Mouse (Mus musculus) midbrain, embryonic 13.5 days (tissue): ENCODE measurements around the gene 4930579F01Rik. TPM values are rescaled to one million over a fixed set of nuclear protein-coding genes. Genes with fewer than 3 reads are reported as not detected.
A peak's percentile ranks its signal among the peaks of the same experiment; 100 is the strongest.

Source experiments
- ATAC-seq: fragments of 200-750 bp; cut with Nextera tagmentation; 2 replicates; pipeline ENCODE4 v1.8.0; 2017; ENCODE audit warnings: mild to moderate bottlenecking, moderate TSS enrichment, moderate library complexity
- H3K27ac ChIP-seq: fragments of 300-500 bp; sonication (generic); 2 replicates; pipeline ENCODE4 v1.5.1; 2015; ENCODE audit warnings: inconsistent platforms, mild to moderate bottlenecking, moderate library complexity
- H3K27me3 ChIP-seq: fragments of 300-500 bp; sonication (generic); 2 replicates; pipeline ENCODE4 v1.6.1; 2015; ENCODE audit warnings: mild to moderate bottlenecking, inconsistent platforms
- H3K36me3 ChIP-seq: fragments of 300-500 bp; sonication (generic); 2 replicates; pipeline ENCODE4 v1.6.1; 2015; ENCODE audit warnings: mild to moderate bottlenecking, inconsistent platforms
- H3K4me1 ChIP-seq: fragments of 300-500 bp; sonication (generic); replicated peaks from 2 replicates; pipeline ENCODE4 v1.6.1; 2015; ENCODE audit warnings: inconsistent platforms
- H3K4me2 ChIP-seq: fragments of 300-500 bp; sonication (generic); replicated peaks from 2 replicates; pipeline ENCODE4 v1.6.1; 2015; ENCODE audit warnings: moderate library complexity, mild to moderate bottlenecking, inconsistent platforms
- H3K4me3 ChIP-seq: fragments of 300-500 bp; sonication (generic); replicated peaks from 2 replicates; pipeline ENCODE4 v1.5.1; 2015; ENCODE audit warnings: mild to moderate bottlenecking, inconsistent platforms
- H3K9ac ChIP-seq: fragments of 300-500 bp; sonication (generic); replicated peaks from 2 replicates; pipeline ENCODE4 v1.6.1; 2015; ENCODE audit warnings: mild to moderate bottlenecking, inconsistent platforms
- H3K9me3 ChIP-seq: fragments of 300-500 bp; sonication (generic); 2 replicates; pipeline ENCODE4 v1.6.1; 2016; ENCODE audit warnings: mild to moderate bottlenecking, inconsistent platforms
- WGBS: fragments of 180-500 bp; shearing (Covaris S2); methylation state at CpG from one replicate; pipeline ENCODE4 v1.1.7; 2015; 5-methylcytosine and 5-hydroxymethylcytosine counted together
- polyA plus RNA-seq: library from polyadenylated mRNA; unstranded; fragments of >200 nt; fragmentation: Nextera tagmentation; extraction: Ambion mirVana; gene quantifications from 2 replicates; pipeline ENCODE4 v1.2.1, GENCODE M21; 2015

The 4930579F01Rik gene
- polyA plus RNA-seq, 1 experiment from 2014 or later, result not detected

GRCm38 (mm10) chr3:138227782-138228181, 34.2 kb upstream of the 4930579F01Rik start:
- 92% methylated on average over 8 of the region's 8 CpGs for WGBS
- ATAC-seq, result no peak
- Histone ChIP-seq H3K27me3 (no peaks in the 10 kb centered on the region), H3K4me3 (no peak overlapping the region), H3K4me1 (no peaks in the 10 kb centered on the region), H3K27ac (no peak overlapping the region), H3K9ac (no peak overlapping the region), H3K4me2 (no peak overlapping the region), H3K36me3 (no peaks in the 10 kb centered on the region), H3K9me3 (no peaks in the 10 kb centered on the region)

GRCm38 (mm10) chr3:138227082-138227481, 33.5 kb upstream of the 4930579F01Rik start:
- 91% methylated on average over 2 of the region's 2 CpGs for WGBS
- no peak overlapping the region for H3K4me2 ChIP-seq
- ATAC-seq, result no peak
- H3K27me3 ChIP-seq, result no peaks in the 10 kb centered on the region
- H3K4me1 ChIP-seq, result no peaks in the 10 kb centered on the region
- no peak overlapping the region for H3K4me3 ChIP-seq
- no peaks in the 10 kb centered on the region for H3K9me3 ChIP-seq
- no peak overlapping the region for H3K27ac ChIP-seq
- H3K9ac ChIP-seq, result no peak overlapping the region
- no peaks in the 10 kb centered on the region for H3K36me3 ChIP-seq

- no peak overlapping the region for H3K4me2 ChIP-seq
- H3K36me3 ChIP-seq, result no peaks in the 10 kb centered on the region
- no peaks in the 10 kb centered on the region for H3K9me3 ChIP-seq
- H3K27ac ChIP-seq, result no peak overlapping the region
- H3K4me3 ChIP-seq, result no peak overlapping the region
- ATAC-seq, result no peak
- H3K9ac ChIP-seq, result no peak overlapping the region
- no peaks in the 10 kb centered on the region for H3K4me1 ChIP-seq
- H3K27me3 ChIP-seq, result no peaks in the 10 kb centered on the region
- WGBS, result 96% methylated on average over 6 of the region's 6 CpGs
Observed at GRCm38 (mm10) chr3:138226476-138226875, 32.9 kb upstream of the 4930579F01Rik start.

GRCm38 (mm10) chr3:138225853-138226252, 32.2 kb upstream of the 4930579F01Rik start:
- Histone ChIP-seq H3K27me3 (no peaks in the 10 kb centered on the region), H3K4me3 (no peak overlapping the region), H3K27ac (no peak overlapping the region), H3K9ac (no peak overlapping the region), H3K36me3 (no peaks in the 10 kb centered on the region), H3K9me3 (no peaks in the 10 kb centered on the region), H3K4me2 (no peak overlapping the region), H3K4me1 (no peaks in the 10 kb centered on the region)
- 28% methylated on average over 7 of the region's 7 CpGs for WGBS
- no peak for ATAC-seq

DNA sequence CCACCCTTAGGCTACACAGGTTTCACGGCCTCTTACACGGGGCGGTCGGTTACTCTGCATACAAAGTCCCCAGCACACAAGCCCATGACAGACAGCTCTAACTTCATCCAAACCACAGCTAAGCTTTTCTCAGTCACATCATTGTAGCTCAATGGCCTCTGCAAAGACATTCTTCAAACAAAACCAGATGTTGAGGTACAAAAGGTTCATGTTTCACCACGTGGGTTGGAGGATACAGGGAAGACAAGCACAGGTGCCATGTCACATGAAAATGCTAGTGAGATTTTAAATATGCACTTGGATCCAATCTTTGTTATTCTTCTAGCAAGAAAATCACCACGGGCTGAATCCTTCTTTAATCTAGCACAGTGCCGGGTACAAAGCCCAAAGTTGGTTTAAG, 31.7 kb upstream of the 4930579F01Rik start:
- no peaks in the 10 kb centered on the region for H3K27me3 ChIP-seq
- H3K4me1 ChIP-seq, result no peaks in the 10 kb centered on the region
- no peak overlapping the region for H3K27ac ChIP-seq
- no peak overlapping the region for H3K4me2 ChIP-seq
- H3K36me3 ChIP-seq, result no peaks in the 10 kb centered on the region
- H3K9me3 ChIP-seq, result no peaks in the 10 kb centered on the region
- H3K9ac ChIP-seq, result no peak overlapping the region
- ATAC-seq, result no peak
- H3K4me3 ChIP-seq, result no peak overlapping the region
- 62% methylated on average over 6 of the region's 7 CpGs for WGBS

DNA sequence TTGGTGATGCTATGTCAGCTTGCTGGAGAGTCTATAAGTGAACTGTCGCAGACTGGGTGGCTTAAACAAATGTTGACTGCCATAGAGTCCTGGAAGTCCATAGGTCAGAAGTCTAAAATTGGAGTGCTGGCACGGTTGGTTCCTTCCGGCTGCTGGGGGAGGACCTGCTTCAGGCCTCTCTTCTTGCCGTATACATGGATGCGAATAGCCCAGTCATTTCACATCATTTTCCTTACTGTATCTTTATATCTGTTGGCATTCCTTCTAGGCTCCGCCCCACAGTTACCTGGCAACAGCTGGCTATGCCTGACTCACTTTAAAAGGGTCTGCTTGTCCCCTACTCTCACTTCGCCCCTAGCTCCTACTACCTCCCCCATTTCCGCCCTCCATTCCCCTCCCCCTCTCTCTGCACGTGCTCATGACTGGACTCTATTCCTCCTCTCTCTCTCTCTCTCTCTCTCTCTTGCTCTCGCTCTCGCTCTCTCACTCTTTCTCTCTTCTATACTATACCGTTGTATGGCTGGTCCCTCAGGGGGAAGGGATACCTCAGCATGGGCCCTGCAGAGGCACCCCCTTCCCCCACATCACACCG, 30.8 kb upstream of the 4930579F01Rik start:
- no peaks in the 10 kb centered on the region for H3K4me1 ChIP-seq
- no peak overlapping the region for H3K4me2 ChIP-seq
- no peaks in the 10 kb centered on the region for H3K27me3 ChIP-seq
- ATAC-seq, result no peak
- WGBS, result 82% methylated on average over 13 of the region's 13 CpGs
- no peaks in the 10 kb centered on the region for H3K9me3 ChIP-seq
- no peaks in the 10 kb centered on the region for H3K36me3 ChIP-seq
- H3K27ac ChIP-seq, result no peak overlapping the region
- H3K9ac ChIP-seq, result no peak overlapping the region
- no peak overlapping the region for H3K4me3 ChIP-seq

GRCm38 (mm10) chr3:138222952-138223351, 29.3 kb upstream of the 4930579F01Rik start:
- Histone ChIP-seq H3K4me2 (no peak overlapping the region), H3K4me1 (no peaks in the 10 kb centered on the region), H3K4me3 (no peak overlapping the region), H3K9me3 (no peaks in the 10 kb centered on the region), H3K9ac (no peak overlapping the region), H3K27ac (no peak overlapping the region), H3K36me3 (no peaks in the 10 kb centered on the region), H3K27me3 (no peaks in the 10 kb centered on the region)
- ATAC-seq, result peak; percentile 83
- 56% methylated on average over 5 of the region's 5 CpGs for WGBS

DNA sequence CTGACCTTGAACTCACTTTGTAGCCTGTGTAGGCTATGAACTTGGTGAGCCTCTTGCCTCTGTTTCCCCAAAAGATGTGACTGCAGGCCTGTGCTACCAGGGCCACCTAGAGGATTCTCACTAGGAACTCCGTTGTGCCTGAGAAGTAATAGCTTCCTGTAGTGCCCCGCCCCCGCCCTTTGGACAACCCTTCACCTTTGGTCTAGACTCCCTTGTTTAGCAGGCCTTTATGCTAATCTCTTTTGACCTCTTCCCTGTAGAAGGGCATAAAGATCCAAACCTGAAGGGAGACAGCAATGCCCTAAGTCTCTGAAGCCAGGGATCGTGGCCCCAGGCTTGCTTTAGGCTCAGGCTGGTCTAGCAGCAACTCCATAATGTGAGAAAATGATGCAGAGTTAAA, 28.9 kb upstream of the 4930579F01Rik start:
- WGBS, result 74% methylated on average over 4 of the region's 4 CpGs
- no peaks in the 10 kb centered on the region for H3K9me3 ChIP-seq
- H3K4me3 ChIP-seq, result no peak overlapping the region
- H3K27me3 ChIP-seq, result no peaks in the 10 kb centered on the region
- H3K36me3 ChIP-seq, result no peaks in the 10 kb centered on the region
- no peak overlapping the region for H3K9ac ChIP-seq
- no peak overlapping the region for H3K4me2 ChIP-seq
- no peak for ATAC-seq
- H3K4me1 ChIP-seq, result no peaks in the 10 kb centered on the region
- H3K27ac ChIP-seq, result no peak overlapping the region

GRCm38 (mm10) chr3:138221116-138221515, 27.5 kb upstream of the 4930579F01Rik start:
- Histone ChIP-seq H3K9ac (no peak overlapping the region), H3K4me3 (no peak overlapping the region), H3K4me1 (no peaks in the 10 kb centered on the region), H3K9me3 (no peaks in the 10 kb centered on the region), H3K4me2 (no peak overlapping the region), H3K36me3 (no peaks in the 10 kb centered on the region), H3K27ac (no peak overlapping the region), H3K27me3 (no peaks in the 10 kb centered on the region)
- 69% methylated on average over 11 of the region's 11 CpGs for WGBS
- ATAC-seq, result no peak

- Histone ChIP-seq H3K27me3 (no peaks in the 10 kb centered on the region), H3K4me1 (peaks cover 5% of the 10 kb centered on the region), H3K4me2 (no peak within 1 kb of the TSS), H3K36me3 (no peaks in the 10 kb centered on the region), H3K27ac (no peak within 1 kb of the TSS), H3K9ac (no peak within 1 kb of the TSS), H3K9me3 (no peaks in the 10 kb centered on the region), H3K4me3 (no peak within 1 kb of the TSS)
- ATAC-seq, result no peak
- WGBS, result 86% methylated on average over 10 of the region's 10 CpGs
Observed at GRCm38 (mm10) chr3:138217631-138218264, 24.1 kb upstream of the 4930579F01Rik start, which contains the start of gene Adh7. Gene Adh7 (plus strand): TSS chr3:138217760.

DNA sequence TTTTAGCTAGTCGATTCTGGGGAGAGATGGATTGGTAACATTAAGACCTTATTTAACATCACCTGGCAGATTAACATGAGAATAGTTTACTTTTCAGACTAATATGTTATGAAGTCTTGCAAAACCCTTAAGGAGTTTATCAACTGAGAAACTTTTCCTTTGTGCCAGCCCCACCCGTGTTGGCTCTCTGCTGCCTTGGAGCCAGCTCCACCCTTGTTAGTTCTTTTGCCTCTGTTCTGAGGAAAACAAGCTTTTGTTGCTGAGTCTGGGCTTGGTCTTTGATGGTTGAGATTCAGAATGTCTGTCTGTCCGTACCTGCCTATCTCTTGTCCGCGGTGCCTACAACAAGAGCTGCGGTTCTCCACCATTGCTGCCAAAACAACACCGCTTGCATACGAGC, 22.5 kb upstream of the 4930579F01Rik start:
- ATAC-seq, result no peak
- 76% methylated on average over 8 of the region's 8 CpGs for WGBS

GRCm38 (mm10) chr3:138215395-138215989, 21.9 kb upstream of the 4930579F01Rik start:
- no peak overlapping the region for H3K9ac ChIP-seq
- H3K4me1 ChIP-seq, result peaks cover 5% of the 10 kb centered on the region

More for the DNA sequence above, 22.5 kb upstream of the 4930579F01Rik start:
- Histone ChIP-seq H3K4me2 (no peak overlapping the region), H3K4me3 (no peak overlapping the region), H3K4me1 (peaks cover 5% of the 10 kb centered on the region), H3K27me3 (no peaks in the 10 kb centered on the region), H3K9me3 (no peaks in the 10 kb centered on the region), H3K27ac (no peak overlapping the region), H3K36me3 (no peaks in the 10 kb centered on the region), H3K9ac (no peak overlapping the region)

More at GRCm38 (mm10) chr3:138215395-138215989, 21.9 kb upstream of the 4930579F01Rik start:
- Histone ChIP-seq H3K4me3 (no peak overlapping the region), H3K36me3 (no peaks in the 10 kb centered on the region), H3K9me3 (no peaks in the 10 kb centered on the region), H3K27me3 (no peaks in the 10 kb centered on the region), H3K27ac (no peak overlapping the region), H3K4me2 (peak overlapping the region; percentile 9; the same call in 1 of the 2 replicates)
- WGBS, result 13% methylated on average over 11 of the region's 11 CpGs
- peak; percentile 79 for ATAC-seq
